Mouse (Mus musculus): Measurements from ENCODE around the gene Cntn1. TPM values are rescaled to one million over a fixed set of nuclear protein-coding genes. Genes with fewer than 3 reads are reported as not detected.
A peak's percentile ranks its signal among the peaks of the same experiment; 100 is the strongest.

The Cntn1 gene
- total and polyA plus RNA-seq, 2 experiments from 2014 or later, result 112 to 192 TPM

- Histone ChIP-seq H3K27ac (ENCODE audit: low read depth, low read length) (no peak overlapping the region), H3K9me3 (ENCODE audit: low read length) (no peaks in the 10 kb centered on the region), H3K4me3 (ENCODE audit: low read depth, low read length) (no peak overlapping the region), H3K27me3 (ENCODE audit: insufficient read depth, low read length) (no peaks in the 10 kb centered on the region), H3K4me1 (ENCODE audit: insufficient read depth) (no peaks in the 10 kb centered on the region), H3K36me3 (ENCODE audit: insufficient read depth) (peaks cover 7% of the 10 kb centered on the region; the same call in 1 of the 2 replicates), H3K4me2 (ENCODE audit: low read depth) (no peak overlapping the region), H3K9ac (no peak overlapping the region)
- peak; percentile 62 for ATAC-seq
- 20% methylated on average over 7 of the region's 7 CpGs for WGBS
- peak; percentile 78 for TF ChIP-seq CTCF (IDR thresholded peaks at IDR 0.05; ENCODE audit: low read depth)
- DNase-seq, result peak; percentile 91
Observed at GRCm38 (mm10) chr15:92264980-92265707, 214.2 kb downstream of the Cntn1 start.

GRCm38 (mm10) chr15:92268341-92268740 is 217.4 kb downstream of the Cntn1 start:
- DNase-seq (no peak), ATAC-seq (no peak)
- H3K27ac ChIP-seq (ENCODE audit: low read depth, low read length), result no peak overlapping the region
- no peak overlapping the region for H3K9ac ChIP-seq
- H3K4me3 ChIP-seq (ENCODE audit: low read depth, low read length), result no peak overlapping the region
- no peaks in the 10 kb centered on the region for H3K27me3 ChIP-seq (ENCODE audit: insufficient read depth, low read length)
- H3K36me3 ChIP-seq (ENCODE audit: insufficient read depth), result no peaks in the 10 kb centered on the region; the same call in 1 of the 2 replicates
- no peak overlapping the region for H3K4me2 ChIP-seq (ENCODE audit: low read depth)
- no peak for TF ChIP-seq CTCF (IDR thresholded peaks at IDR 0.05; ENCODE audit: low read depth)
- H3K9me3 ChIP-seq (ENCODE audit: low read length), result no peaks in the 10 kb centered on the region
- no peaks in the 10 kb centered on the region for H3K4me1 ChIP-seq (ENCODE audit: insufficient read depth)
- WGBS, result 36% methylated on average over 3 of the region's 3 CpGs

GRCm38 (mm10) chr15:92268741-92269322 is 217.9 kb downstream of the Cntn1 start:
- no peak overlapping the region for H3K4me3 ChIP-seq (ENCODE audit: low read depth, low read length)
- H3K27ac ChIP-seq (ENCODE audit: low read depth, low read length), result no peak overlapping the region
- WGBS, result 83% methylated on average over 18 of the region's 18 CpGs
- H3K4me1 ChIP-seq (ENCODE audit: insufficient read depth), result no peaks in the 10 kb centered on the region
- TF ChIP-seq CTCF (IDR thresholded peaks at IDR 0.05; ENCODE audit: low read depth), result no peak
- H3K9ac ChIP-seq, result no peak overlapping the region
- no peak for ATAC-seq
- no peaks in the 10 kb centered on the region for H3K9me3 ChIP-seq (ENCODE audit: low read length)
- H3K4me2 ChIP-seq (ENCODE audit: low read depth), result no peak overlapping the region
- H3K27me3 ChIP-seq (ENCODE audit: insufficient read depth, low read length), result no peaks in the 10 kb centered on the region
- no peak for DNase-seq
- no peaks in the 10 kb centered on the region; the same call in 1 of the 2 replicates for H3K36me3 ChIP-seq (ENCODE audit: insufficient read depth)

GRCm38 (mm10) chr15:92271801-92272365 is 220.9 kb downstream of the Cntn1 start:
- H3K27ac ChIP-seq (ENCODE audit: low read depth, low read length), result no peak overlapping the region
- WGBS, result 67% methylated on average over 6 of the region's 6 CpGs
- no peaks in the 10 kb centered on the region for H3K27me3 ChIP-seq (ENCODE audit: insufficient read depth, low read length)
- TF ChIP-seq CTCF (IDR thresholded peaks at IDR 0.05; ENCODE audit: low read depth), result no peak
- DNase-seq (no peak), ATAC-seq (no peak)
- no peaks in the 10 kb centered on the region for H3K9me3 ChIP-seq (ENCODE audit: low read length)
- H3K4me2 ChIP-seq (ENCODE audit: low read depth), result no peak overlapping the region
- no peak overlapping the region for H3K9ac ChIP-seq
- H3K36me3 ChIP-seq (ENCODE audit: insufficient read depth), result no peaks in the 10 kb centered on the region; the same call in 1 of the 2 replicates
- H3K4me1 ChIP-seq (ENCODE audit: insufficient read depth), result no peaks in the 10 kb centered on the region
- H3K4me3 ChIP-seq (ENCODE audit: low read depth, low read length), result no peak overlapping the region

GRCm38 (mm10) chr15:92276826-92277225 is 225.9 kb downstream of the Cntn1 start:
- no peaks in the 10 kb centered on the region for H3K4me1 ChIP-seq (ENCODE audit: insufficient read depth)

GRCm38 (mm10) chr15:92277984-92278383 is 227.0 kb downstream of the Cntn1 start:
- H3K4me2 ChIP-seq (ENCODE audit: low read depth), result no peak overlapping the region
- H3K4me1 ChIP-seq (ENCODE audit: insufficient read depth), result no peaks in the 10 kb centered on the region
- ATAC-seq (no peak), DNase-seq (no peak)
- WGBS, result 90% methylated on average over 4 of the region's 4 CpGs
- no peak overlapping the region for H3K9ac ChIP-seq
- no peak overlapping the region for H3K27ac ChIP-seq (ENCODE audit: low read depth, low read length)
- no peak overlapping the region for H3K4me3 ChIP-seq (ENCODE audit: low read depth, low read length)
- no peak for TF ChIP-seq CTCF (IDR thresholded peaks at IDR 0.05; ENCODE audit: low read depth)
- no peaks in the 10 kb centered on the region for H3K27me3 ChIP-seq (ENCODE audit: insufficient read depth, low read length)
- H3K36me3 ChIP-seq (ENCODE audit: insufficient read depth), result no peaks in the 10 kb centered on the region; the same call in 1 of the 2 replicates
- H3K9me3 ChIP-seq (ENCODE audit: low read length), result no peaks in the 10 kb centered on the region

More at GRCm38 (mm10) chr15:92276826-92277225, 225.9 kb downstream of the Cntn1 start:
- no peaks in the 10 kb centered on the region for H3K27me3 ChIP-seq (ENCODE audit: insufficient read depth, low read length)
- H3K9ac ChIP-seq, result no peak overlapping the region
- H3K4me2 ChIP-seq (ENCODE audit: low read depth), result no peak overlapping the region
- no peaks in the 10 kb centered on the region; the same call in 1 of the 2 replicates for H3K36me3 ChIP-seq (ENCODE audit: insufficient read depth)
- no peak for ATAC-seq
- no peak overlapping the region for H3K4me3 ChIP-seq (ENCODE audit: low read depth, low read length)
- WGBS, result 71% methylated on average over 4 of the region's 4 CpGs
- H3K27ac ChIP-seq (ENCODE audit: low read depth, low read length), result no peak overlapping the region
- no peaks in the 10 kb centered on the region for H3K9me3 ChIP-seq (ENCODE audit: low read length)
- TF ChIP-seq CTCF (IDR thresholded peaks at IDR 0.05; ENCODE audit: low read depth), result no peak
- DNase-seq, result no peak

- no peaks in the 10 kb centered on the region for H3K27me3 ChIP-seq (ENCODE audit: insufficient read depth, low read length)
- no peaks in the 10 kb centered on the region for H3K4me1 ChIP-seq (ENCODE audit: insufficient read depth)
- ATAC-seq, result no peak
- WGBS, result 84% methylated on average over 6 of the region's 6 CpGs
- no peaks in the 10 kb centered on the region for H3K36me3 ChIP-seq (ENCODE audit: insufficient read depth)
- H3K9ac ChIP-seq, result no peak overlapping the region
- no peak overlapping the region for H3K27ac ChIP-seq (ENCODE audit: low read depth, low read length)
- H3K9me3 ChIP-seq (ENCODE audit: low read length), result no peaks in the 10 kb centered on the region
- no peak overlapping the region for H3K4me2 ChIP-seq (ENCODE audit: low read depth)
- TF ChIP-seq CTCF (IDR thresholded peaks at IDR 0.05; ENCODE audit: low read depth), result no peak
- no peak for DNase-seq
- no peak overlapping the region for H3K4me3 ChIP-seq (ENCODE audit: low read depth, low read length)
Observed at GRCm38 (mm10) chr15:92280966-92281365, 230.0 kb downstream of the Cntn1 start.
